Mouse (Mus musculus): ENCODE results near the gene Med27.

DNA sequence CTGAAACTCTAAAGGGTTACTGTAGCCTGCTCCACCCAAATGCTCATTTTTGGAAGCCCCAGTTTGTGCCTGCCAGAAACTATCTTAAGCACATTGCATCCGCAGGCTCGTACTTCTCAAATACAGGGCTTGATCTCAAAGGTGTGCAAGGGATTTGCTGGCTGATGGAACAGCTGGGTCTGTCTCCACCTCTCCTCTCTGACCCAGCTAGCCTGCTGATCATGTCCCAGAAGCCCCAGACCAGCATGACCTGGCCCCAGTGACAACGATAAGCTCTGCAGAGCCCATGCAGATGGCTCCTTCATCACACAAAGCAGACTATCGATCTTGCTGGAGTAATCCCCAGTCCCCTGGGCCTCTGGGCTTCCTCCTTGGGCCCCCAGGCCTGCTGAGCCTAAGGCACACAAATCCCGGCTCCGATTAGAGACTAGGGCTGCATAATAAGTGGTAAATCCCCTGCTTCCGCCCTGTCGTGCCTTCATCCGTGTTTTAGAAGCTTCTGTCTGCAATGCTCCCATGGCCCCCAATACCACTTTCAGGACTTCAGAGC is 170.1 kb downstream of the Med27 start:
- no peak for TF ChIP-seq POLR2A (IDR thresholded peaks at IDR 0.05; ENCODE audit: low read depth, low read length)
- TF ChIP-seq CTCF (IDR thresholded peaks at IDR 0.05; ENCODE audit: extremely low read depth, insufficient read length, insufficient replicate concordance, low read depth, low read length), result no peak
